Mouse (Mus musculus): ENCODE data around the gene Tex46. TPM values are rescaled to one million over a fixed set of nuclear protein-coding genes. Genes with fewer than 3 reads are reported as not detected.

Tex46 gene
- polyA plus RNA-seq, 1 experiment from 2014 or later, result not detected

GRCm38 (mm10) chr4:136652528-136652910 lies 42.3 kb downstream of the Tex46 start:
- 60% methylated on average over 11 of the region's 11 CpGs for WGBS

GRCm38 (mm10) chr4:136653019-136653418 lies 42.8 kb downstream of the Tex46 start:
- peaks cover 29% of the 10 kb centered on the region for H3K4me1 ChIP-seq
- no peaks in the 10 kb centered on the region for H3K9me3 ChIP-seq
- H3K4me2 ChIP-seq, result no peak overlapping the region
- no peaks in the 10 kb centered on the region for H3K36me3 ChIP-seq
- no peak for ATAC-seq (ENCODE audit: extremely low read depth, insufficient number of reproducible peaks, low FRiP score, low TSS enrichment)
- H3K4me3 ChIP-seq, result no peak overlapping the region
- H3K27ac ChIP-seq (replicated peaks), result peak overlapping the region; percentile 46; the same call in 1 of the 2 replicates
- WGBS, result 60% methylated on average over 6 of the region's 6 CpGs
- peaks cover 32% of the 10 kb centered on the region for H3K27me3 ChIP-seq (replicated peaks)
- no peak overlapping the region for H3K9ac ChIP-seq

More at GRCm38 (mm10) chr4:136652528-136652910, 42.3 kb downstream of the Tex46 start:
- H3K9ac ChIP-seq, result no peak overlapping the region
- H3K27me3 ChIP-seq (replicated peaks), result peaks cover 37% of the 10 kb centered on the region
- H3K9me3 ChIP-seq, result no peaks in the 10 kb centered on the region
- no peaks in the 10 kb centered on the region for H3K36me3 ChIP-seq
- no peak overlapping the region for H3K27ac ChIP-seq (replicated peaks)
- no peak for ATAC-seq (ENCODE audit: extremely low read depth, insufficient number of reproducible peaks, low FRiP score, low TSS enrichment)
- H3K4me1 ChIP-seq, result peaks cover 29% of the 10 kb centered on the region
- no peak overlapping the region for H3K4me2 ChIP-seq
- no peak overlapping the region for H3K4me3 ChIP-seq

- no peak overlapping the region for H3K4me2 ChIP-seq
- H3K4me3 ChIP-seq, result no peak overlapping the region
- H3K4me1 ChIP-seq, result peaks cover 27% of the 10 kb centered on the region
- H3K36me3 ChIP-seq, result 0 out of 2 replicates have a peak, but pooled peaks cover 2% of the 10 kb centered on the region
- no peak overlapping the region for H3K9ac ChIP-seq
- H3K27me3 ChIP-seq (replicated peaks), result peaks cover 25% of the 10 kb centered on the region
- peak overlapping the region; percentile 46; the same call in 1 of the 2 replicates for H3K27ac ChIP-seq (replicated peaks)
- no peak for ATAC-seq (ENCODE audit: extremely low read depth, insufficient number of reproducible peaks, low FRiP score, low TSS enrichment)
- H3K9me3 ChIP-seq, result no peaks in the 10 kb centered on the region
- 72% methylated on average over 10 of the region's 10 CpGs for WGBS
Observed at GRCm38 (mm10) chr4:136653692-136654234, 43.5 kb downstream of the Tex46 start.

- Histone ChIP-seq H3K4me3 (no peak overlapping the region), H3K27me3 (replicated peaks) (peaks cover 4% of the 10 kb centered on the region), H3K4me1 (peaks cover 3% of the 10 kb centered on the region; the same call in 1 of the 2 replicates), H3K27ac (replicated peaks) (no peak overlapping the region), H3K9me3 (no peaks in the 10 kb centered on the region), H3K4me2 (no peak overlapping the region), H3K36me3 (0 out of 2 replicates have a peak, but pooled peaks cover 3% of the 10 kb centered on the region), H3K9ac (no peak overlapping the region)
- ATAC-seq (ENCODE audit: extremely low read depth, insufficient number of reproducible peaks, low FRiP score, low TSS enrichment), result no peak
- 57% methylated on average over 3 of the region's 3 CpGs for WGBS
Observed at GRCm38 (mm10) chr4:136657914-136658313, 47.7 kb downstream of the Tex46 start.

Small RNA genes within 50 kb of the gene (microRNA-seq; reads per million reads assigned to microRNA genes)
- not detected for gene Gm22180

Other genes with a start within 250 kb of the Tex46 start
- 0.16 TPM in 1 of 2 replicates, not detected in the other for gene Htr1d, start 186.9 kb upstream of the Tex46 start, polyA plus RNA-seq (2015; fragmentation: Nextera tagmentation; extraction: Ambion mirVana)
- gene 6030445D17Rik, start 148.2 kb upstream of the Tex46 start, polyA plus RNA-seq (2015; fragmentation: Nextera tagmentation; extraction: Ambion mirVana), result 0.17 TPM in 1 of 2 replicates, not detected in the other
- gene Luzp1, start 140.7 kb upstream of the Tex46 start, polyA plus RNA-seq (2015; fragmentation: Nextera tagmentation; extraction: Ambion mirVana), result 89.2 and 100 TPM in 2 replicates
- gene Kdm1a, start 7.7 kb upstream of the Tex46 start, polyA plus RNA-seq (2015; fragmentation: Nextera tagmentation; extraction: Ambion mirVana), result 25.1 and 27.5 TPM in 2 replicates
- gene Lactbl1, start 12.2 kb downstream of the Tex46 start, polyA plus RNA-seq (2015; fragmentation: Nextera tagmentation; extraction: Ambion mirVana), result not detected in 2 replicates
- 1.2 and 1.3 TPM in 2 replicates for gene Ephb2, start 225.6 kb downstream of the Tex46 start, polyA plus RNA-seq (2015; fragmentation: Nextera tagmentation; extraction: Ambion mirVana)